Mouse (Mus musculus) heart, adult 8-10 months (tissue): Measurements from ENCODE around the gene Igsf3. TPM values are rescaled to one million over a fixed set of nuclear protein-coding genes. Genes with fewer than 3 reads are reported as not detected.

Experiments used
- DNase-seq: peaks from one replicate; pipeline ENCODE4 v3.0.0; 2022; ENCODE audit warnings: low spot score
- total RNA-seq, 4 experiments: library from RNA; stranded (reverse); gene quantifications; 2 replicates each; pipeline ENCODE4 v1.2.4; 2022

Gene Igsf3
- total RNA-seq, 4 experiments from 2014 or later: 10.1 to 12.3 (median 12.0) TPM

DNA sequence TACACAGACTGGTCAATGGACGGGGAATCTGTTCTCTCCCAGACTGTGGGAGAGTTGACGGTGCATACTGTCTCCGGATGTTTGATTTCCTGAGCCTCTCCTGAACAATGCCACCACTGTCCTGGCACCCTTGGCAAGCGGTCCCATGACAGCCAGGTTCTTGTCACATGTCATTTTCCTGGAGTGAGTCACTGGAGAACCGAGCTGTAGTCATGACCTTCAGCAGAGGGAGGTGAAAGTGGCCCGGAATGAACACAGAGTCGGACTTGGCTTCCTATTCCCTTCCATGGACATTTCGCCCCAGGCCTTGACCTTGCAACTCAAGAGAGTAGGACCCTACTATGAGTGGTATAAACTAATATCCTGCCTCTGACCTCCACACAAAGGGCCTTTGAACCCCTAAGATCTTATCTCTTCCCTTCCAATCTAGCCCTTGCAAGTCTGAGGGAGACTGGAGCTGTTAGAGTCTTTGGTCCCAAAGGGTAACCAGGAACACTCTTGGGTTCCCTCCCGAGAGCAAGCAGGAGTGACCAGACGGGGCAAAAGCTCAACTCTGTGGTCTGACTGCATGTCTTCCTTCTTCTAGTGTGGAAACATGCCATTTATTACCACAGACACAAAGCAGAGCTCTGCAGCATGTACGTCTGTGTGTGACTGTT lies 123.6 kb downstream of the Igsf3 start:
- DNase-seq: peak; percentile 66

DNA sequence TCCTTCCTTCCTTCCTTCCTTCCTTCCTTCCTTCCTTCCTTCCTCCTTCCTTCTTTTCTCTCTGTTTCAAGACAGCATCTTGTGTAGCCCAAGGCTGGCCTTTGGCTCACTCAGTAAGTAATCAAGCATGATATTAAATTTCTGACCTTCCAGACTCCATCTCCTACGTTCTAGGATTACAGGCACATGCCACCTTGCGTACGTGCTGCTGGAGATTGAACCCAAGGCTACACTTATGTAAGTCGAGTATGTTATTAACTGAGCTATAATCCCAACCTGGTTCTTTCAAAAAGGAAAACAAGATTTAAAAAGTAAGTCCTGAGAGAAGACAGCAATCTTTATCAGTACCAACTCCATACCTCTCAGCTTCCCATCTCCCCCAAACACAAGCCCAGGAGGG lies 124.7 kb downstream of the Igsf3 start:
- DNase-seq: no peak

DNA sequence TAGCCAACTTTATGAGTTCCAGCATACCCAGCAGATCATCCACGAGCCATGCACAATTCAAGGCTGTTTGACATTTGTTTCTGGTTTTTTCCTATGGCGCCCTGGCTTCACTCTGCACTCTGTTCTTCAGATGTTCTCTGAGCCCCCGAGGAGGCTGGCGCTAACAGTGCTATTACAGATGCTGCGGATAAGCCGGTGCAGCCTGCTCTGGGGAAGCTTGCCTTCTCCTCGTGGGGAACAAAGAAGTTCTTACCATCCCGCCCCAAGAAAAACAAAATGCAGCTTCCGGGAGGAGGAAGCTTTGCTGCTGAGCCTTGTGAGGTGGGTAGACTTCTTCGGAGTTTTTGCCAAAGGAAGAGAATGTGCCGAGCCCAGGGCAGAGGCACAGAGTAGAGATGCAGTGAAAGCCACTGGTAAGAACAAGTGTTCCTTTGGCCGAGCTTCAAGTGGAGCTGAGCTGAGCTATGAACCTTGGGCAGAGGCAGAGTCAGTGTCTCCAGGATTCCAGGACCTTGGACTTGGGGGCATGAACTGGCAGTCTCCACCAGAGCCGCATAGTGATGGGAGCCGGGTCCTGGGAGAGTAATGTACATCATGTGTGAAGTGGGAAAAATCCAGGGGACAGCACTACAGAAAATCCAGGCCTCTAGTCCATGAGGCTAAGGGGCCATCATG lies 125.3 kb downstream of the Igsf3 start:
- no peak for DNase-seq

DNA sequence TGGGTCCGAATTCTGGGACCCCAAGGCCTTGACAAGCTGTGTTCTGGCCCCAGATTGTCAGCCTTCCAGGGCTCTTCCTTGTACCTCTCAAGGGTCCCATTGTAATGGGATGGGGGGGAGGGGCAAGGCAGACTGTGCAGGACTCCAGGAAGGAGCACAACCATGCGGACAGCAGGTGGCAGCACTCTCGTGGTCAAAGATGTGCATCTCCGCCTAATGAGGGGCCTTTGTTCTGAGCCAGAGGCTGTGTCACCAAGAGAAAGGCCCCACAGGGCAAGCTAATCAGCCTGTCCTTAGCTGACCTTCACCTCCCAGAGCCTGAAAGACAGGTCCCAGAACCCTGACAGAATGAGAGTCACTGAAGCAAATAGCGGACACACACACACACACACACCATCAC lies 129.3 kb downstream of the Igsf3 start:
- peak; percentile 77 for DNase-seq

- DNase-seq: peak; percentile 76
These were observed 130.3 kb downstream of the Igsf3 start for GRCm38 (mm10) chr3:101506970-101507702.

GRCm38 (mm10) chr3:101507766-101508165 lies 130.9 kb downstream of the Igsf3 start:
- no peak for DNase-seq

DNA sequence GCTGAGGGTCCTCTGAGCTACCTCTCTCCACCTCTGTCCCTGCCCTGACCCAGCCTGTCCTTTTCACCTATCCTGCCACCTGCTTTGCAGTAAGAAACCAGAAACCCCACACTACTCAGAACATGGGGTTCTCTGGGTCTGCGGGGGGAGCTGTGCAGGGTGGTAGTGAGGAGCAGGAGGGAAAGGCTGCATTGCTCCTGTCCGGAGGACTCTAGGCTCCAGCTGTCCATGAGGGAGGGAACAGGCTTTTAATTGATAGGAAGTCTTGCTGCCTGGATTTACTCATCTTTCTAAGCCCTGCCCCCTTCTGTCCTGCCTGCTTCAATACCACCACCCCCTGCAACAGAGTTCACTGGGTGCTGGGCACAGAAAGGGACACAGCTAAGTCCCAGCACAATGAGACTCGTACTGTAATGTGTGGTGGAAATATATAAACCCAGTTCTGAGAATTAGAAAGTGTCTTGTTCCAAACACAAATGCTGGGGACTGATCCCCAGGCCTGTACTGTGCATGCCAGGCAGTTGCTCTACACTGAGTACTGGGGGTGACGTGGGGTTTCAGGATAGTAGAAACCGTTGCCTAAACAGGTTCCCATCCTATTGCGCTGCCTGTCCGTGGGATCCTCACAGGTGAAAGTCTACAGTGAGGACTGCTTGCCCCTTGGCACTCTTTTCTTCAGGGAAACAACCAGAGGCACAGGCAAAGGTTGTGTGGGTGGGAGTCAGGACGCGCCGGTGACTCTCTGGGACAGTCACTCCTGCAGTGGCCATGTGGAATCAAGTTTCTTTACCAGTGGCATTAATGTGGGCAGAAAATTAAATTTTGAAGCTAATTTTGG lies 133.0 kb downstream of the Igsf3 start:
- DNase-seq: no peak

DNA sequence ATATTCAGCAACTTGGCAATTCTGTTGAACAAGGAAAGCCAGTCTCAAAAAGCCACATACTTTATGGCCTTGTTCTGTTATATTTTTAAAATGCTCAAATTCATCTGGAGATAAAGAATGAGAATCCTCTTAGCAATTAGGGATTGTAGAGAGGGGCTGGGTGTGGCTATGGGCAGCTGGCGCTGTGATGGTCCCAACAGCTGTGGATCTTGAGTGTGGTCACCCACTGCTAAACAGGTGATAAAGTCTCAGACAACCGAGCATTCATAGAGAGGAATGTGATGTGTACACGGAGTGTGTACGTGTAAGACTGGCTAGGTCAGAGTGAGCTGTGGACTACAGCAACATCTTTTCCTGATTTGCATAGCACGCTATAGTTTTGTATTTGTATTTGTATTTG lies 133.7 kb downstream of the Igsf3 start:
- DNase-seq: no peak

Other genes with a start within 250 kb of the Igsf3 start
- 1 to 10 TPM in 1 of 4 experiments, under 1 TPM in 2, not detected in 1; 0.54 to 1.2 (median 1.00) TPM for gene Cd2, start 89.1 kb upstream of the Igsf3 start, total RNA-seq
- 100 to 1,000 TPM; 757 to 917 (median 814) TPM for gene Atp1a1, start 227.6 kb downstream of the Igsf3 start, total RNA-seq